Mouse (Mus musculus) stomach, embryonic 16.5 days (tissue): ENCODE measurements around the gene Snapc3. TPM values are rescaled to one million over a fixed set of nuclear protein-coding genes. Genes with fewer than 3 reads are reported as not detected.

Experiments used
- ATAC-seq: fragments of 200-750 bp; cut with Nextera tagmentation; 2 replicates; pipeline ENCODE4 v1.8.0; 2017; ENCODE audit warnings: moderate number of reproducible peaks, moderate TSS enrichment; ENCODE audit not compliant: insufficient read depth, low FRiP score
- H3K27ac ChIP-seq: fragments of 300-500 bp; sonication (generic); 2 replicates; pipeline ENCODE4 v1.5.1; 2014; ENCODE audit warnings: low read length
- H3K27me3 ChIP-seq: fragments of 300-500 bp; sonication (generic); 2 replicates; pipeline ENCODE4 v1.6.1; 2014; ENCODE audit warnings: low read length, control low read depth, mixed read lengths; ENCODE audit not compliant: control insufficient read depth, insufficient read depth
- H3K36me3 ChIP-seq: fragments of 300-500 bp; sonication (generic); 2 replicates; pipeline ENCODE4 v1.6.1; 2014; ENCODE audit warnings: low read length; ENCODE audit not compliant: control insufficient read depth, insufficient read depth
- H3K4me1 ChIP-seq: fragments of 300-500 bp; sonication (generic); 2 replicates; pipeline ENCODE4 v1.6.1; 2014; ENCODE audit warnings: low read length, control low read depth, mixed read lengths; ENCODE audit not compliant: control insufficient read depth, insufficient read depth
- H3K4me2 ChIP-seq: fragments of 300-500 bp; sonication (generic); 2 replicates; pipeline ENCODE4 v1.6.1; 2014; ENCODE audit warnings: low read depth, low read length, mixed read lengths
- H3K4me3 ChIP-seq: fragments of 300-500 bp; sonication (generic); replicated peaks from 2 replicates; pipeline ENCODE4 v1.5.1; 2014; ENCODE audit warnings: mild to moderate bottlenecking, low read length
- H3K9ac ChIP-seq: fragments of 300-500 bp; sonication (generic); 2 replicates; pipeline ENCODE4 v1.6.1; 2014; ENCODE audit warnings: low read length
- H3K9me3 ChIP-seq: fragments of 300-500 bp; sonication (generic); replicated peaks from 2 replicates; pipeline ENCODE4 v1.6.1; 2016; ENCODE audit warnings: low read length, control low read depth; ENCODE audit not compliant: control insufficient read depth
- WGBS: fragments of 180-500 bp; shearing (Covaris S2); extraction: QIAGEN DNeasy Blood & Tissue Kit; methylation state at CpG from one replicate; pipeline ENCODE4 v1.1.7; 2014; 5-methylcytosine and 5-hydroxymethylcytosine counted together
- polyA plus RNA-seq: library from polyadenylated mRNA; unstranded; fragments of >200 nt; fragmentation: Nextera tagmentation; extraction: Ambion mirVana; gene quantifications from 2 replicates; pipeline ENCODE4 v1.2.1, GENCODE M21; 2015

Gene Snapc3
- polyA plus RNA-seq, 1 experiment from 2014 or later: 35.9 TPM

DNA sequence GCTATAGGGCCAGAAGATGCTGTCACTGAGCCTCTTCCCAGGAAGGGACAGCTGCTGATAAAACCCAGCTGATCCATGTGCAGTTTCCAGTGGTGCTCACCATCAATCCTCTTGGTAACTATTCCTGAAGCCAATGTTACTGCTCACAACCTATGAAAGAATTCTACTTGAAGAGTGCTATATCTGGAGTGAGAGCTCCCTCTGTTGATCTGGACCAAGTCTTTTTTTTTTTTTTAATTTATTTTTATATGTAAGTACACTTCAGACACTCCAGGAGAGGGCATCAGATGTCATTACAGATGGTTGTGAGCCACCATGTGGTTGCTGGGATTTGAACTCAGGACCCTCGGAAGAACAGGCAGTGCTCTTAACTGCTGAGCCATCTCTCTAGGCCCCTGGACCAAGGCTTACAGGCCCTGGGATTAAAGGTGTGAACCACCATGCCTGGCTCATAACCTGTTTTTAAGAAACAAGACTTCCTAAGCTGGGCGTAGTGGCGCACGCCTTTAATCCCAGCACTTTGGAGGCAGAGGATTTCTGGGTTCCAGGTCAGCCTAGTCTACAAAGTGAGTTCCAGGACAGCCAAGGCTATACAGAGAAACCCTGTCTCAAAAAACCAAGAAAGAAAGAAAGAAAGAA is 7.5 kb upstream of the Snapc3 start:
- Histone ChIP-seq H3K9ac (no peak overlapping the region), H3K27me3 (no peaks in the 10 kb centered on the region), H3K4me1 (no peaks in the 10 kb centered on the region), H3K9me3 (peaks cover 14% of the 10 kb centered on the region), H3K4me2 (no peak overlapping the region), H3K27ac (no peak overlapping the region), H3K4me3 (no peak overlapping the region), H3K36me3 (no peaks in the 10 kb centered on the region)
- 95% methylated on average over 4 of the region's 4 CpGs for WGBS
- no peak for ATAC-seq

DNA sequence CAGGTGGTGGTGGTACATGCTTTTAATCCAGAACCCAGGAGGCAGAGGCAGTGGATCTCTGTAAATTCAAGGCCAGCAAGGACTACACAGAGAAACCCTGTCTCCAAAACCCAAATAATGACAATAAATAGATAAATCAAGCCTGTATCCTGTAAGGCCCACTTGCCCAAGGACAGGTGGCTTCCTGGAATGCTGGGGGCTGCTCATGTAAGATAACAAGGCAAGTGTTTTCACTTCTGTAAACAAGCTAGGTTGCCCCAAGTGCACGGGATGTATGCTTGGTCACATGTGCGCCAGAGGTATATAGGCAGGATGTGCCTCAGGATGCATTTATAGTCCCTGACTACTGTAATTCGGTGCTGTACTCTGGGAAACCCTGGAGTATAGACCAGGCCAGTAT is 5.5 kb upstream of the Snapc3 start:
- no peaks in the 10 kb centered on the region for H3K36me3 ChIP-seq
- no peak overlapping the region for H3K4me3 ChIP-seq
- H3K4me2 ChIP-seq: no peak overlapping the region
- no peak overlapping the region for H3K9ac ChIP-seq
- no peaks in the 10 kb centered on the region for H3K27me3 ChIP-seq
- peaks cover 14% of the 10 kb centered on the region for H3K9me3 ChIP-seq
- 53% methylated on average over 3 of the region's 3 CpGs for WGBS
- no peak for ATAC-seq
- H3K27ac ChIP-seq: no peak overlapping the region
- peaks cover 4% of the 10 kb centered on the region; the same call in 1 of the 2 replicates for H3K4me1 ChIP-seq

DNA sequence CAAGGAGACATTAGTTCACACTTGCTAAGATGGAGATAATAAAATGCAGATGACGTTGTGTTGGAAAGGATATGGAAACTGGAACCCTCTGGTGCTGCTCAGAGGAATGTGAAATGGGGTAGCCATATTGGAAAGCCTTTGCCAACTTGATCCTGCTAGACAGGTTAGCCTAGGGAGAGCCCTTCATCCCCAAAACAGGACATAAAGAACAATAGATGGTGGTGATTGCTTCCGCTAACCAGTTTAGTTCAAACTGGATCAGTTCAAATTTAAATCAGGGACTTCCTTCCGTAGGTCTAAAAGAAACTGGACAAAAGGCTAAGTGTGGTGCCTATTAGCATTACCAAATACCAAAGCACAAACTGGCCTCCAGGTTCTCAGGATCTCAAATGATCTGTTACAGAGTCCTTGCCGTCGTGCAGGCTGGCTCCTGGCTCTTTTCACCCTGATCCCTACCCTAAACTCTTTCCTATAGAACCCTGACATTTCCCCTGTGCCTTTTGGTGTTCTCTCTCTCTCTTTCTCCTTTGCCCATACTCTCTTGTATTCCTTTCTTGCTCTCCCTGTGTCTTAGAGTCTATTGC is 3.2 kb upstream of the Snapc3 start:
- no peak overlapping the region for H3K9ac ChIP-seq
- 82% methylated on average over 5 of the region's 5 CpGs for WGBS
- H3K36me3 ChIP-seq: no peaks in the 10 kb centered on the region
- no peak overlapping the region for H3K4me2 ChIP-seq
- no peak overlapping the region for H3K4me3 ChIP-seq
- H3K4me1 ChIP-seq: peaks cover 10% of the 10 kb centered on the region
- H3K27me3 ChIP-seq: no peaks in the 10 kb centered on the region
- H3K9me3 ChIP-seq: no peaks in the 10 kb centered on the region
- no peak overlapping the region for H3K27ac ChIP-seq
- no peak for ATAC-seq

DNA sequence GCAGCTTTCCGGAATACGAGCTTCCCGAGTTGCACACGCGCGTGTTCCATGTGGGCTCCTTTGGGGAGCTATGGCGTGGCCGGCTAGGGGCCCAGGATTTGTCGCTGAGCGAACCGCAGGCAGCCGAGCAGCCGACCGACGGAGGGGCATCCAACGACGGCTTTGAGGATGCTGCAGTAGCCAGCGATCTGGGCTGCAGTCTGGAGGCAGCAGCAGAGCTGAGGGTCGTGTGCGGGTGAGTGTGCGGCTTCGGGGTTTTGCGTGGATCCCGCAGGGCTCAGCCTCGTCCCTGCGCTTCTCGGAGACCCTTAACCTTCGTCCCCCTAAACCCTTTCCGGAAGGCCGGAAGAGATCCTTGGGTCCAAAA is 279 bp downstream of the Snapc3 start:
- WGBS: under 1% methylated on average over 30 of the region's 30 CpGs
- Histone ChIP-seq H3K4me3 (peak overlapping the region; percentile 94), H3K9me3 (no peaks in the 10 kb centered on the region), H3K36me3 (no peaks in the 10 kb centered on the region), H3K4me1 (peaks cover 13% of the 10 kb centered on the region), H3K27ac (peak overlapping the region; percentile 76), H3K4me2 (peak overlapping the region; percentile 84), H3K27me3 (no peaks in the 10 kb centered on the region), H3K9ac (peak overlapping the region; percentile 93)
- peak; percentile 48 for ATAC-seq

DNA sequence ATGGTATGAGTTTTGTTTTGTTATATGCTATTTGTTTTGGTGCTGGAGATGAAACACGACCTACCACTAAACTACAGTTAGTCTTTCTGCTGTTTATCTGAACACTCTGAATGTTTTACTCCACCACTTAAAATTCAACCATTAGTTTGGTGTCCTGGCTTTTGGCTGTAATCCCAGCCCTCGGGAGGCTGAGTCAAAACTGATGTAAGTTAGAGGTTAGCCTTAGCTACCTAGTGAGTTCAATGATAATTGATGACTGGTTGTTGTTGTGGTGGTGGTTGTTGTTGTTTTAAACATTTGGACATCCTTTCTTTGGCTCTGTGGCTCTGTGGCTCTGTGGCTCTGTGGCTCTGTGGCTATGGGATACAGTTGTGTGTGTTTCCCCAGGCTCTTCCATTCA is 1.3 kb downstream of the Snapc3 start:
- no peaks in the 10 kb centered on the region for H3K27me3 ChIP-seq
- peak overlapping the region; percentile 94 for H3K4me3 ChIP-seq
- WGBS: 52% methylated on average over 2 of the region's 2 CpGs
- peak overlapping the region; percentile 93 for H3K9ac ChIP-seq
- H3K4me2 ChIP-seq: peak overlapping the region; percentile 84
- no peak for ATAC-seq
- H3K36me3 ChIP-seq: peaks cover 1% of the 10 kb centered on the region
- peaks cover 13% of the 10 kb centered on the region for H3K4me1 ChIP-seq
- H3K9me3 ChIP-seq: no peaks in the 10 kb centered on the region
- no peak overlapping the region for H3K27ac ChIP-seq

DNA sequence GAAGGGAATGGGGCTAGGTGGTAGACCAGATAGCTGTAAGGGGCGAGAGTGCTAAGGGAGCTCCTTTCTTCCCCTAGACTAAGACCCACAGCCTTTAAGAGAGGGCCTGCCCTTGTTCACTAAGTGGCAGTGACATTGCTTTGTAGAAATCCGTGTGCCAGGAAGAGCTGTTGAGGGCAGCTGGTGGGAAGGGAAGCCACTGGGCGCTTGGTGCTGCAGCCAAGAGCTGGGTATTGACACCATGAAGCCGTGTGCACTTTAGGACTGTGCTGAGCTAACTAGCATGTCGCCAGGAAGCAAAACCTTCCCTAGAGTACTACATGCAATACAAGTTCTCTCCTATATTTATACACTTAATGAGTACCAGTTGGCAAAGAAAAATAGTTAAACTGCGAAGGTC is 6.1 kb downstream of the Snapc3 start:
- Histone ChIP-seq H3K9ac (no peak overlapping the region), H3K9me3 (no peaks in the 10 kb centered on the region), H3K4me1 (peaks cover 7% of the 10 kb centered on the region), H3K4me2 (no peak overlapping the region), H3K27ac (no peak overlapping the region), H3K4me3 (no peak overlapping the region), H3K27me3 (no peaks in the 10 kb centered on the region), H3K36me3 (peaks cover 25% of the 10 kb centered on the region)
- WGBS: 97% methylated on average over 6 of the region's 6 CpGs
- no peak for ATAC-seq

DNA sequence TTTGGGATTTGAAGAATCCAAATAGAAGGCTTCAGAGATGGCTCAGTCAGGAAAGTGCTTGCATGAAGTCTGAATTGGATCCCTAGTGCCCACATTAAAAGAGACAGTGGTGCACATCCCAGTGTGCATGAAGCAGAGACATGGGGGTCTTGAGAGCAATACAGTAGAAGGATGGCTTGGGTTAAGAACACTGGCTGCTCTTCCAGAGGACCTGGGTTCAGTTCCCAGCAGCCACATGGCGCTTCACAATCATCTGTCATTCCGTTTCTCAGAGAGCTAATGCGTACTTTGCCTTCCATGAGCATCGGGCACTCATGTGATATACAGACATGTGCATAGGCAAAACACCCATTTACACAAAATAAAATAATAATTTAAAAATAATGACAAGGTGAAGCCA is 7.6 kb downstream of the Snapc3 start:
- H3K4me2 ChIP-seq: no peak overlapping the region
- no peak overlapping the region for H3K9ac ChIP-seq
- no peaks in the 10 kb centered on the region for H3K9me3 ChIP-seq
- no peak overlapping the region for H3K4me3 ChIP-seq
- H3K27ac ChIP-seq: no peak overlapping the region
- no peaks in the 10 kb centered on the region for H3K4me1 ChIP-seq
- peaks cover 29% of the 10 kb centered on the region for H3K36me3 ChIP-seq
- WGBS: 94% methylated on average over 4 of the region's 4 CpGs
- no peaks in the 10 kb centered on the region for H3K27me3 ChIP-seq
- no peak for ATAC-seq

DNA sequence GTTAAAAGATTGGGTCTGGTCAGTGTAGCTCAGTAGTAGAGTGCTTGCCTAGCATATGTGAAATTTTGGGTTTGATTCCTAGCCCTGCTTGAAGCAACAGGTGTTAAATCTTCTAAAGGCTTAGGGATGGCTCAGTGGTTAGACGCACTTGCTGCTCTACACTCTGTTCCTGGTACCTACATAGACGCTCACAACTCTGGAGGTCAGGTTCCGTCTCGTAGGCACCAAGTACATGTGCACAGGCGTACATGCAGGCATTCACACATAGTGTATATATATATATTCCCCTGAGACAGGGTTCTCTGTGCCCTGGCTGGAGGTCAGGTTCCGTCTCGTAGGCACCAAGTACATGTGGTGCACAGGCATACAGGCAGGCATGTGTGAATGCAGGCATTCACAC is 9.6 kb downstream of the Snapc3 start:
- H3K4me3 ChIP-seq: no peak overlapping the region
- H3K9me3 ChIP-seq: no peaks in the 10 kb centered on the region
- no peak overlapping the region for H3K27ac ChIP-seq
- no peak for ATAC-seq
- no peaks in the 10 kb centered on the region for H3K27me3 ChIP-seq
- H3K4me2 ChIP-seq: no peak overlapping the region
- no peak overlapping the region for H3K9ac ChIP-seq
- peaks cover 29% of the 10 kb centered on the region for H3K36me3 ChIP-seq
- 95% methylated on average over 7 of the region's 7 CpGs for WGBS
- no peaks in the 10 kb centered on the region for H3K4me1 ChIP-seq

DNA sequence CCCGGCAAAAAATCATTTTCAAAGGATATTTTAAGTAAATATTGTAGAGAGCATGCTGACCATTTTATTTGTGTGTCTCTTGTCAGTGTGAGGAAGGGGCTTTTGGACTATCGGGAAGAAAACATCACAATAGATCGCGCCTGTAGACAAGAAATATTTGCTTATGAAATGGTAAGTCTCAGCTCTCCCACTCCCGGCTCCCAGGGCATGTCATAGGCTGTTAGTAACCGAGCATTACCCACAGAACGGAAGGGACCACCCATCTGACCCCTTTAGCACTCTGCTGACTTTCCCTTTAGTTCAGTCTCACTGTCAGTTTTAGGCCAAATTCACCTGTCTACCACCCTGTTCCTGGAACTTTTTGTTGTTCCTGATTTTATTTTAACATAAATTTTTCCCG is 10.2 kb downstream of the Snapc3 start:
- Histone ChIP-seq H3K4me1 (no peaks in the 10 kb centered on the region), H3K4me3 (no peak overlapping the region), H3K36me3 (peaks cover 32% of the 10 kb centered on the region), H3K27ac (no peak overlapping the region), H3K4me2 (no peak overlapping the region), H3K9ac (no peak overlapping the region), H3K27me3 (no peaks in the 10 kb centered on the region), H3K9me3 (no peaks in the 10 kb centered on the region)
- ATAC-seq: no peak
- 93% methylated on average over 8 of the region's 8 CpGs for WGBS
